Mouse (Mus musculus): ENCODE data around the gene Gm14403. TPM values are rescaled to one million over a fixed set of nuclear protein-coding genes. Genes with fewer than 3 reads are reported as not detected.

Gm14403 gene
- polyA plus RNA-seq (2012; rRNA removed): 0.91 and 1.1 TPM in 2 replicates

DNA sequence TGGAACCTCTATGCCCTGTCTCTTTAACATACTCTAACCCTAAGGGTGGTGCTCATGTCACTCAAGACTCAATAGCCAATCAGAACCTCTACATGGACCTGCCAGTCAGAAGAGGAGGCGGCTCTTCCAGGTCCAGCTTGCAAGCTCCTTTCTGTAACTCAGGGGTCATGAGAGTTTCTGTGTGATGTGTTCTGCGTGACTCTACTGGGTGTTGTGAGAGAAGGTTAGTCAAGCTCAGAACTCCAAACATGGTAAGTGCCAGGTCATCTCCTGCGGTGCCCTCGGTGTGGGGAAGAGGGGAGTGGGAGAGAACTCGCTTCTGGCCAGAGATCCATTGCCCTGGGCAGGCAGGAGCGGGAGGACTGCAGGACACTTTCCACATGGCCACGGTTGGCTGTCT lies at the start of gene Gm14403:
TSS of gene Gm14403 (plus strand) at position 149 of the 400 bp plus-strand sequence.

DNA sequence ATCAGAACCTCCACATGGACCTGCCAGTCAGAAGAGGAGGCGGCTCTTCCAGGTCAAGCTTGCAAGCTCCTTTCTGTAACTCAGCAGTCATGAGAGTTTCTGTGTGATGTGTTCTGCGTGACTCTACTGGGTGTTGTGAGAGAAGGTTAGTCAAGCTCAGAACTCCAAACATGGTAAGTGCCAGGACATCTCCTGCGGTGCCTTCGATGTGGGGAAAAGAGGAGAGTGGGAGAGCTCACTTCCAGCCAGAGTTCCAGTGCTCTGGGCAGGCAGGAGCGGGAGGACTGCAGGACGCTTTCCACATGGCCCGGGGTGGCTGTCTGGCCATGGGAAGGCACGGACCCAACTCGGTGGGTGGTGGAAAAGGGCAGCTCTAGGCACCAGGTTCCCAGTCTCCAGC lies 33.3 kb upstream of the Gm14403 start, which contains the start of gene Zfp970:
TSS of gene Zfp970 (plus strand) at position 58 of the 400 bp plus-strand sequence.

Other genes starting within 250 kb of the Gm14403 start
- not detected in 2 replicates for gene Gm14409, start 231.2 kb upstream of the Gm14403 start, polyA plus RNA-seq (2012; rRNA removed)
- 0.05 and 0.07 TPM in 2 replicates for gene Gm14412, start 173.9 kb upstream of the Gm14403 start, polyA plus RNA-seq (2012; rRNA removed)
- gene Gm14418, start 99.9 kb upstream of the Gm14403 start, polyA plus RNA-seq (2012; rRNA removed): 0.92 and 1.2 TPM in 2 replicates
- gene Zfp970, start 33.5 kb upstream of the Gm14403 start, polyA plus RNA-seq (2012; rRNA removed): 3.5 and 3.8 TPM in 2 replicates
- not detected in 2 replicates for gene Gm14406, start 80.0 kb downstream of the Gm14403 start, polyA plus RNA-seq (2012; rRNA removed)